15 mouse cellular contexts compared by ENCODE assay signal in the genomic region with DNA sequence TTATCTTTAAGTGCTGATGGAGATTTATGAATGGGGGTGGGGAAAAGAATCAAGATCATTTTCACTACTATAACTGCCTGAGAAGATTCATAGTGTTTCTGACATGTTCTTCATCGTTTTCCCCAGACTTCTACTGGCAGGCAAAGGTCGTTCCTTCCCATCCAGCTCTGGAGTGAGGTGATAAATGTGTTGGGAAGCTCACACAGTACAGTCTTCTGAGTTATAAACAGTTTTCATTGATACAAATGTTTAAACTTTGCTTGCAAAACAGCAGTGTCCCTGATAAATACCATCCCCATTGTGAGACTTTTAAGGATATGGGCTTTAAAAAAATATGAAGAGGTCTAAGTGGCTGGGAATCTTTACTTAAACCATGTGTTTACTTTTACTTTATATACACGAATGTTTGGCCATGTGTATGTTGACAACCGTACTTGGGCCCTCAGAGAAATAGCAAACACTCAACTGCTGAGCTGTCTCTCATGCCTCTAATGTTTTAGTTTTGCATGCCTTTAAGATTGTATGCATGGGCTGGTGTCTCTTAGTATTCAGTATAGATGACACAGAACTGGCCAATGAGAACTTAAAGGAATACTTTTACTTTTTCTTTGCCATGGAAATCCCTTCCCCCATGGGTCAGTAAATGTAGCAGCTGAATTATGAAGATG.
"Had no signal": no experiment of that assay in that cellular context is flagged by ENCODE, and none has a peak within 500 bp of the region (broad histone marks: within the 10 kb centered on the region; RNA-seq: fewer than 3 reads in every experiment).

No protein-coding gene starts in this region.

- H3K27ac ChIP-seq: kidney, postnatal 0 days; left cerebral cortex, adult 2 months; limb, embryonic 12.5 days; limb, embryonic 15.5 days; liver, embryonic 14.5 days had no signal

- ATAC-seq: liver, postnatal 0 days had no signal

- H3K9me3 ChIP-seq: limb, embryonic 12.5 days; limb, embryonic 15.5 days had no signal

- H3K4me1 ChIP-seq: limb, embryonic 12.5 days had no signal

- H3K27me3 ChIP-seq: limb, embryonic 12.5 days; limb, embryonic 15.5 days had no signal

- H3K36me3 ChIP-seq: limb, embryonic 12.5 days; limb, embryonic 15.5 days had no signal

- H3K4me3 ChIP-seq: left cerebral cortex, adult 2 months; limb, embryonic 12.5 days; limb, embryonic 15.5 days had no signal

- H3K9ac ChIP-seq: limb, embryonic 12.5 days; limb, embryonic 15.5 days; liver, embryonic 14.5 days; liver, postnatal 0 days had no signal

- H3K4me2 ChIP-seq: limb, embryonic 12.5 days; limb, embryonic 15.5 days; liver, embryonic 11.5 days; midbrain, embryonic 11.5 days had no signal

- DNase-seq: kidney, adult 2 months; kidney, postnatal 36 days; layer of hippocampus, postnatal 36 days; left cerebral cortex, postnatal 4 days; liver, postnatal 0 days; lung, postnatal 14 days; midbrain, embryonic 14.5 days; thymus, postnatal 25 days had no signal
